Mouse (Mus musculus): ENCODE measurements around the gene Rgs17. TPM values are rescaled to one million over a fixed set of nuclear protein-coding genes. Genes with fewer than 3 reads are reported as not detected.

Gene Rgs17
- polyA plus RNA-seq, 1 experiment, result 0.07 TPM

GRCm38 (mm10) chr10:5803739-5804138 lies 118.5 kb downstream of the Rgs17 start:
- Histone ChIP-seq H3K4me3 (ENCODE audit: extremely low read depth, insufficient read depth, insufficient read length) (peak overlapping the region; percentile 12; the same call in 1 of the 2 replicates), H3K4me1 (ENCODE audit: control insufficient read depth, insufficient read depth, insufficient read length) (peaks cover 5% of the 10 kb centered on the region; the same call in 1 of the 2 replicates), H3K27me3 (ENCODE audit: control insufficient read depth, insufficient read depth, low read length) (no peaks in the 10 kb centered on the region), H3K36me3 (ENCODE audit: control insufficient read depth, insufficient read depth, low read length) (peaks cover 17% of the 10 kb centered on the region), H3K27ac (ENCODE audit: insufficient read depth, low read length) (no peak overlapping the region)
- 9% methylated on average over 1 of the region's 1 CpGs for WGBS
- DNase-seq (ENCODE audit: low read depth in 1 of 2, low spot score in 2 of 2), result no peak
- TF ChIP-seq POLR2A (IDR thresholded peaks at IDR 0.05; ENCODE audit: low read depth, low read length) (no peak), CTCF (IDR thresholded peaks at IDR 0.05; ENCODE audit: extremely low read depth, insufficient read depth, insufficient read length, insufficient replicate concordance) (no peak)

GRCm38 (mm10) chr10:5802866-5803265 lies 119.3 kb downstream of the Rgs17 start:
- no peak overlapping the region for H3K4me3 ChIP-seq (ENCODE audit: extremely low read depth, insufficient read depth, insufficient read length)
- H3K27me3 ChIP-seq (ENCODE audit: control insufficient read depth, insufficient read depth, low read length), result no peaks in the 10 kb centered on the region
- H3K36me3 ChIP-seq (ENCODE audit: control insufficient read depth, insufficient read depth, low read length), result peaks cover 21% of the 10 kb centered on the region
- no peak overlapping the region for H3K27ac ChIP-seq (ENCODE audit: insufficient read depth, low read length)
- 34% methylated on average over 6 of the region's 6 CpGs for WGBS
- peaks cover 5% of the 10 kb centered on the region; the same call in 1 of the 2 replicates for H3K4me1 ChIP-seq (ENCODE audit: control insufficient read depth, insufficient read depth, insufficient read length)
- TF ChIP-seq CTCF (IDR thresholded peaks at IDR 0.05; ENCODE audit: extremely low read depth, insufficient read depth, insufficient read length, insufficient replicate concordance) (no peak), POLR2A (IDR thresholded peaks at IDR 0.05; ENCODE audit: low read depth, low read length) (no peak)
- no peak for DNase-seq (ENCODE audit: low read depth in 1 of 2, low spot score in 2 of 2)

GRCm38 (mm10) chr10:5800490-5800889 lies 121.7 kb downstream of the Rgs17 start:
- no peak overlapping the region for H3K4me3 ChIP-seq (ENCODE audit: extremely low read depth, insufficient read depth, insufficient read length)
- H3K27ac ChIP-seq (ENCODE audit: insufficient read depth, low read length), result no peak overlapping the region
- DNase-seq (ENCODE audit: low read depth in 1 of 2, low spot score in 2 of 2), result no peak
- no peak for TF ChIP-seq POLR2A (IDR thresholded peaks at IDR 0.05; ENCODE audit: low read depth, low read length)
- TF ChIP-seq CTCF (IDR thresholded peaks at IDR 0.05; ENCODE audit: extremely low read depth, insufficient read depth, insufficient read length, insufficient replicate concordance), result no peak
- H3K4me1 ChIP-seq (ENCODE audit: control insufficient read depth, insufficient read depth, insufficient read length), result peaks cover 5% of the 10 kb centered on the region; the same call in 1 of the 2 replicates
- 100% methylated on average over 1 of the region's 1 CpGs for WGBS
- H3K36me3 ChIP-seq (ENCODE audit: control insufficient read depth, insufficient read depth, low read length), result peaks cover 21% of the 10 kb centered on the region
- H3K27me3 ChIP-seq (ENCODE audit: control insufficient read depth, insufficient read depth, low read length), result no peaks in the 10 kb centered on the region

GRCm38 (mm10) chr10:5798069-5798468 lies 124.1 kb downstream of the Rgs17 start:
- DNase-seq (ENCODE audit: low read depth in 1 of 2, low spot score in 2 of 2), result no peak
- Histone ChIP-seq H3K36me3 (ENCODE audit: control insufficient read depth, insufficient read depth, low read length) (peaks cover 21% of the 10 kb centered on the region), H3K27ac (ENCODE audit: insufficient read depth, low read length) (no peak overlapping the region), H3K4me1 (ENCODE audit: control insufficient read depth, insufficient read depth, insufficient read length) (no peaks in the 10 kb centered on the region; the same call in 1 of the 2 replicates), H3K27me3 (ENCODE audit: control insufficient read depth, insufficient read depth, low read length) (no peaks in the 10 kb centered on the region), H3K4me3 (ENCODE audit: extremely low read depth, insufficient read depth, insufficient read length) (no peak overlapping the region)
- TF ChIP-seq CTCF (IDR thresholded peaks at IDR 0.05; ENCODE audit: extremely low read depth, insufficient read depth, insufficient read length, insufficient replicate concordance) (no peak), POLR2A (IDR thresholded peaks at IDR 0.05; ENCODE audit: low read depth, low read length) (no peak)
- 92% methylated on average over 4 of the region's 4 CpGs for WGBS

GRCm38 (mm10) chr10:5790657-5791056 lies 131.5 kb downstream of the Rgs17 start:
- WGBS, result 19% methylated on average over 12 of the region's 12 CpGs
- peak in 1 of 2 experiments; percentile 13 for DNase-seq (ENCODE audit: low read depth in 1 of 2, low spot score in 2 of 2)
- Histone ChIP-seq H3K36me3 (ENCODE audit: control insufficient read depth, insufficient read depth, low read length) (no peaks in the 10 kb centered on the region), H3K27me3 (ENCODE audit: control insufficient read depth, insufficient read depth, low read length) (no peaks in the 10 kb centered on the region), H3K4me1 (ENCODE audit: control insufficient read depth, insufficient read depth, insufficient read length) (no peaks in the 10 kb centered on the region), H3K4me3 (ENCODE audit: extremely low read depth, insufficient read depth, insufficient read length) (no peak overlapping the region), H3K27ac (ENCODE audit: insufficient read depth, low read length) (no peak overlapping the region)
- TF ChIP-seq CTCF (IDR thresholded peaks at IDR 0.05; ENCODE audit: extremely low read depth, insufficient read depth, insufficient read length, insufficient replicate concordance) (peak; percentile 29; the same call in 1 of the 2 replicates), POLR2A (IDR thresholded peaks at IDR 0.05; ENCODE audit: low read depth, low read length) (no peak)

GRCm38 (mm10) chr10:5786923-5787322 lies 135.3 kb downstream of the Rgs17 start:
- peak in 1 of 2 experiments; percentile 7 for DNase-seq (ENCODE audit: low read depth in 1 of 2, low spot score in 2 of 2)
- 23% methylated on average over 4 of the region's 4 CpGs for whole genome bisulfite sequencing
- H3K4me1 ChIP-seq (ENCODE audit: control insufficient read depth, insufficient read depth, insufficient read length), result no peaks in the 10 kb centered on the region
- H3K27me3 ChIP-seq (ENCODE audit: control insufficient read depth, insufficient read depth, low read length), result no peaks in the 10 kb centered on the region
- H3K36me3 ChIP-seq (ENCODE audit: control insufficient read depth, insufficient read depth, low read length), result no peaks in the 10 kb centered on the region
- H3K4me3 ChIP-seq (ENCODE audit: extremely low read depth, insufficient read depth, insufficient read length), result no peak overlapping the region
- H3K27ac ChIP-seq (ENCODE audit: insufficient read depth, low read length), result no peak overlapping the region
- TF ChIP-seq POLR2A (IDR thresholded peaks at IDR 0.05; ENCODE audit: low read depth, low read length) (no peak), CTCF (IDR thresholded peaks at IDR 0.05; ENCODE audit: extremely low read depth, insufficient read depth, insufficient read length, insufficient replicate concordance) (peak; percentile 31; the same call in 1 of the 2 replicates)

Other genes starting within 250 kb of the Rgs17 start
- gene Fbxo5, start 116.8 kb downstream of the Rgs17 start, polyA plus RNA-seq (2012; rRNA removed), result 2.9 and 3.5 TPM in 2 replicates
- 1.9 and 2.2 TPM in 2 replicates for gene Mtrf1l, start 98.5 kb downstream of the Rgs17 start, polyA plus RNA-seq (2012; rRNA removed)

All from spleen, adult 2 months (tissue).